ENCODE assay signal across 21 mouse cellular contexts in the genomic region with DNA sequence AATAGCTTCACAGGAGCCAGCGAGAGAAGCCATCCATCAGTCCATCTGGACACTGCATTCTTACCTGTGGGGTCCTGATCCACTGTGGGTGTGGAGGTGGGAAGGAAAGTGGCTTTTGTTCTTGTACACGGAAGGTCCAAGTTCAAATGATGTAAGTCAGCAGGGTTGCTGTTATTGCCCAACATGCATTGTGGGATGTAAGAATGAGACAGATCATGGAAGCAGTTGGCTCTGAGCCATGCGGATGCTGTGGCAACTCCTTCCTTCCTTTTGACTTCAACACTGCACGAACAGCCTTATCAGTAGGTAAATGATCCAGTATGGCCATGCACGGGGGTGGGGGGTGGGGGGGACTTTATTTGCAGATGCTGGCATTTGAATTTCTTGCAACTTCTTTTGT.
A peak's percentile ranks its signal among the peaks of the same experiment; 100 is the strongest.
DNase-seq lines count a peak whose midpoint lies in the region; ATAC-seq and TF ChIP-seq lines count a peak whose summit lies in the region.
"Had no signal": no experiment of that assay in that cellular context is flagged by ENCODE, and none has a peak within 500 bp of the region (broad histone marks: within the 10 kb centered on the region; RNA-seq: fewer than 3 reads in every experiment).

No protein-coding gene starts in this region.

- no peak for TF ChIP-seq POLR2A in thymus, adult 2 months (IDR thresholded peaks at IDR 0.05; ENCODE audit: control insufficient read depth, extremely low read depth, insufficient read depth, low read length, poor library complexity)

- peaks cover 6% of the 10 kb centered on the region; the same call in 1 of the 2 replicates for H3K4me1 ChIP-seq in liver, embryonic 15.5 days (replicated peaks)
- peaks cover 5% of the 10 kb centered on the region; the same call in 1 of the 2 replicates for H3K4me1 ChIP-seq in liver, embryonic 12.5 days
- no peaks in the 10 kb centered on the region for H3K4me1 ChIP-seq in thymus, adult 2 months (replicated peaks; ENCODE audit: control insufficient read depth, insufficient read depth, low read length)
- H3K4me1 ChIP-seq in forebrain, embryonic 10.5 days = peaks cover 54% of the 10 kb centered on the region
- H3K4me1 ChIP-seq: stomach, embryonic 15.5 days had no signal

- no peak overlapping the region for H3K4me2 ChIP-seq in liver, embryonic 15.5 days
- no peak overlapping the region for H3K4me2 ChIP-seq in liver, embryonic 12.5 days
- H3K4me2 ChIP-seq: embryonic facial prominence, embryonic 12.5 days; heart, embryonic 12.5 days; hindbrain, embryonic 15.5 days; limb, embryonic 13.5 days; stomach, embryonic 15.5 days had no signal

- ATAC-seq in liver, embryonic 15.5 days (ENCODE audit: insufficient read depth) = 0 out of 2 replicates have a peak, but pooled peaks have one; percentile 32
- no peak for ATAC-seq in liver, embryonic 12.5 days
- peak; percentile 82 for ATAC-seq in common myeloid progenitor, adult 5-6 weeks (replicated peaks; ENCODE audit: low read depth, poor library complexity, severe bottlenecking)
- peak; percentile 78 for ATAC-seq in megakaryocyte progenitor cell, adult 5-6 weeks (replicated peaks; ENCODE audit: poor library complexity)
- ATAC-seq: activated CD4-positive, CD25-positive, alpha-beta regulatory T cell, adult 4 months; CD4-positive, CD25-positive, alpha-beta regulatory T cell, adult 4 months; forebrain, embryonic 16.5 days had no signal

- no peaks in the 10 kb centered on the region for H3K27me3 ChIP-seq in liver, embryonic 15.5 days
- H3K27me3 ChIP-seq in liver, embryonic 12.5 days (replicated peaks) = no peaks in the 10 kb centered on the region
- no peaks in the 10 kb centered on the region for H3K27me3 ChIP-seq in thymus, adult 2 months (ENCODE audit: control insufficient read depth, insufficient read depth, low read length)
- H3K27me3 ChIP-seq in forebrain, embryonic 10.5 days (ENCODE audit: poor library complexity, severe bottlenecking) = no peaks in the 10 kb centered on the region
- H3K27me3 ChIP-seq: embryonic facial prominence, embryonic 12.5 days; heart, embryonic 12.5 days; stomach, embryonic 15.5 days had no signal

- DNase-seq in NIH3T3 (ENCODE audit: low read depth) = peak; percentile 43
- DNase-seq in thymus, adult 2 months = no peak
- DNase-seq in forebrain, embryonic 10.5 days (ENCODE audit: extremely low spot score, low spot score) = no peak
- DNase-seq: adrenal gland, postnatal 10 days; cerebellum, adult 8-10 months; gastrocnemius, postnatal 36 days; heart, postnatal 36 days; kidney, adult 11 months; right cerebral cortex, postnatal 14 days had no signal

- no peak overlapping the region for H3K9ac ChIP-seq in liver, embryonic 15.5 days
- no peak overlapping the region for H3K9ac ChIP-seq in liver, embryonic 12.5 days
- H3K9ac ChIP-seq: embryonic facial prominence, embryonic 12.5 days; heart, embryonic 12.5 days; hindbrain, embryonic 15.5 days; limb, embryonic 13.5 days; stomach, embryonic 15.5 days had no signal

- H3K36me3 ChIP-seq in liver, embryonic 15.5 days (replicated peaks) = no peaks in the 10 kb centered on the region
- H3K36me3 ChIP-seq in liver, embryonic 12.5 days = no peaks in the 10 kb centered on the region; the same call in 1 of the 2 replicates
- no peaks in the 10 kb centered on the region for H3K36me3 ChIP-seq in thymus, adult 2 months (ENCODE audit: control insufficient read depth, insufficient read depth, low read length)
- H3K36me3 ChIP-seq in forebrain, embryonic 10.5 days (replicated peaks) = peaks cover 7% of the 10 kb centered on the region
- H3K36me3 ChIP-seq: embryonic facial prominence, embryonic 12.5 days; hindbrain, embryonic 15.5 days; limb, embryonic 13.5 days; stomach, embryonic 15.5 days had no signal

- no peak overlapping the region for H3K27ac ChIP-seq in liver, embryonic 15.5 days (replicated peaks)
- no peak overlapping the region for H3K27ac ChIP-seq in liver, embryonic 12.5 days
- no peak overlapping the region for H3K27ac ChIP-seq in thymus, adult 2 months (ENCODE audit: control insufficient read depth, insufficient read depth, low read length)
- H3K27ac ChIP-seq in forebrain, embryonic 10.5 days = no peak overlapping the region
- H3K27ac ChIP-seq: embryonic facial prominence, embryonic 12.5 days; hindbrain, embryonic 15.5 days; limb, embryonic 13.5 days; stomach, embryonic 15.5 days had no signal

- no peak for TF ChIP-seq CTCF in thymus, adult 2 months (IDR thresholded peaks at IDR 0.05; ENCODE audit: borderline replicate concordance, control insufficient read depth, extremely low read depth, insufficient read depth, low read length, poor library complexity)

- no peaks in the 10 kb centered on the region for H3K9me3 ChIP-seq in liver, embryonic 15.5 days (replicated peaks)
- no peaks in the 10 kb centered on the region for H3K9me3 ChIP-seq in liver, embryonic 12.5 days (replicated peaks)
- peaks cover 9% of the 10 kb centered on the region for H3K9me3 ChIP-seq in forebrain, embryonic 10.5 days
- H3K9me3 ChIP-seq: hindbrain, embryonic 15.5 days; stomach, embryonic 15.5 days had no signal

- H3K4me3 ChIP-seq in liver, embryonic 15.5 days (replicated peaks) = no peak overlapping the region
- H3K4me3 ChIP-seq in liver, embryonic 12.5 days = no peak overlapping the region
- H3K4me3 ChIP-seq in thymus, adult 2 months (ENCODE audit: control insufficient read depth, insufficient read depth, low read length) = no peak overlapping the region
- H3K4me3 ChIP-seq in forebrain, embryonic 10.5 days = no peak overlapping the region
- H3K4me3 ChIP-seq: embryonic facial prominence, embryonic 12.5 days; heart, embryonic 12.5 days; hindbrain, embryonic 15.5 days; limb, embryonic 13.5 days; stomach, embryonic 15.5 days had no signal

- 39% methylated on average over 5 of the region's 5 CpGs for WGBS in liver, embryonic 15.5 days (ENCODE audit: insufficient replicate concordance)
- WGBS in liver, embryonic 12.5 days (ENCODE audit: insufficient replicate concordance) = 43% methylated on average over 5 of the region's 5 CpGs
- WGBS in thymus, adult 2 months = 79% methylated on average over 5 of the region's 5 CpGs
- 87% methylated on average over 5 of the region's 5 CpGs for WGBS in forebrain, embryonic 10.5 days
